Mouse (Mus musculus) heart, embryonic 11.5 days (tissue): Measurements from ENCODE around the gene Fubp3. TPM values are rescaled to one million over a fixed set of nuclear protein-coding genes. Genes with fewer than 3 reads are reported as not detected.

Experiments used
- ATAC-seq: fragments of 200-750 bp; cut with Nextera tagmentation; replicated peaks from 2 replicates; pipeline ENCODE4 v1.8.0; 2017; ENCODE audit warnings: moderate library complexity; ENCODE audit not compliant: insufficient number of reproducible peaks, low FRiP score, low TSS enrichment
- H3K27ac ChIP-seq: fragments of 300-500 bp; sonication (generic); 2 replicates; pipeline ENCODE4 v1.5.1; 2014; ENCODE audit warnings: mild to moderate bottlenecking, low read depth, low read length
- H3K27me3 ChIP-seq: fragments of 300-500 bp; sonication (generic); 2 replicates; pipeline ENCODE4 v1.6.1; 2014; ENCODE audit warnings: mild to moderate bottlenecking, low read length, mixed read lengths; ENCODE audit not compliant: control insufficient read depth, insufficient read depth
- H3K36me3 ChIP-seq: fragments of 300-500 bp; sonication (generic); 2 replicates; pipeline ENCODE4 v1.6.1; 2014; ENCODE audit warnings: mild to moderate bottlenecking, low read length, moderate library complexity, mixed read lengths; ENCODE audit not compliant: control insufficient read depth, insufficient read depth
- H3K4me1 ChIP-seq: fragments of 300-500 bp; sonication (generic); 2 replicates; pipeline ENCODE4 v1.6.1; 2014; ENCODE audit warnings: low read length; ENCODE audit not compliant: control insufficient read depth, insufficient read depth
- H3K4me2 ChIP-seq: fragments of 300-500 bp; sonication (generic); 2 replicates; pipeline ENCODE4 v1.6.1; 2014; ENCODE audit warnings: mild to moderate bottlenecking, moderate library complexity
- H3K4me3 ChIP-seq: fragments of 300-500 bp; sonication (generic); 2 replicates; pipeline ENCODE4 v1.5.1; 2014; ENCODE audit warnings: low read depth, low read length
- H3K9ac ChIP-seq: fragments of 300-500 bp; sonication (generic); 2 replicates; pipeline ENCODE4 v1.6.1; 2014; ENCODE audit warnings: mild to moderate bottlenecking, low read depth, low read length, moderate library complexity
- H3K9me3 ChIP-seq: fragments of 300-500 bp; sonication (generic); replicated peaks from 2 replicates; pipeline ENCODE4 v1.6.1; 2016; ENCODE audit warnings: low read length; ENCODE audit not compliant: control insufficient read depth
- WGBS: fragments of 180-500 bp; shearing (Covaris S2); extraction: QIAGEN DNeasy Blood & Tissue Kit; methylation state at CpG from one replicate; pipeline ENCODE4 v1.1.7; 2014; ENCODE audit not compliant: insufficient replicate concordance; 5-methylcytosine and 5-hydroxymethylcytosine counted together
- polyA plus RNA-seq: library from polyadenylated mRNA; unstranded; fragments of >200 nt; fragmentation: Nextera tagmentation; extraction: Ambion mirVana; gene quantifications from 2 replicates; pipeline ENCODE4 v1.2.1, GENCODE M21; 2014

Gene Fubp3
- polyA plus RNA-seq, 1 experiment from 2014 or later = 52.9 TPM

GRCm38 (mm10) chr2:31639901-31640608, 67.6 kb downstream of the Fubp3 start, which contains the start of gene Prdm12:
TSS of gene Prdm12 (plus strand) at chr2:31640037.
- H3K4me2 ChIP-seq = no peak within 1 kb of the TSS
- WGBS = 3% methylated on average over 41 of the region's 41 CpGs
- H3K9me3 ChIP-seq = no peaks in the 10 kb centered on the region
- H3K4me3 ChIP-seq = 0 out of 2 replicates have a peak within 1 kb of the TSS, but pooled peaks have one; percentile 14
- no peak within 1 kb of the TSS for H3K27ac ChIP-seq
- H3K4me1 ChIP-seq = peaks cover 15% of the 10 kb centered on the region; the same call in 1 of the 2 replicates
- H3K27me3 ChIP-seq = peaks cover 97% of the 10 kb centered on the region
- ATAC-seq = no peak
- no peak within 1 kb of the TSS for H3K9ac ChIP-seq
- H3K36me3 ChIP-seq = no peaks in the 10 kb centered on the region

GRCm38 (mm10) chr2:31640609-31641507, 68.4 kb downstream of the Fubp3 start:
- Histone ChIP-seq H3K9me3 (no peaks in the 10 kb centered on the region), H3K27me3 (peaks cover 93% of the 10 kb centered on the region), H3K4me2 (no peak overlapping the region), H3K9ac (no peak overlapping the region), H3K4me1 (peaks cover 10% of the 10 kb centered on the region; the same call in 1 of the 2 replicates), H3K4me3 (no peak overlapping the region), H3K27ac (no peak overlapping the region), H3K36me3 (no peaks in the 10 kb centered on the region)
- WGBS = under 1% methylated on average over 48 of the region's 48 CpGs
- no peak for ATAC-seq

- Histone ChIP-seq H3K9me3 (no peaks in the 10 kb centered on the region), H3K27ac (no peak overlapping the region), H3K36me3 (no peaks in the 10 kb centered on the region), H3K4me1 (peaks cover 7% of the 10 kb centered on the region; the same call in 1 of the 2 replicates), H3K9ac (no peak overlapping the region), H3K4me2 (no peak overlapping the region), H3K27me3 (peaks cover 93% of the 10 kb centered on the region), H3K4me3 (no peak overlapping the region)
- 2% methylated on average over 11 of the region's 11 CpGs for WGBS
- ATAC-seq = no peak
Measured at GRCm38 (mm10) chr2:31641508-31641830, 69.0 kb downstream of the Fubp3 start.

DNA sequence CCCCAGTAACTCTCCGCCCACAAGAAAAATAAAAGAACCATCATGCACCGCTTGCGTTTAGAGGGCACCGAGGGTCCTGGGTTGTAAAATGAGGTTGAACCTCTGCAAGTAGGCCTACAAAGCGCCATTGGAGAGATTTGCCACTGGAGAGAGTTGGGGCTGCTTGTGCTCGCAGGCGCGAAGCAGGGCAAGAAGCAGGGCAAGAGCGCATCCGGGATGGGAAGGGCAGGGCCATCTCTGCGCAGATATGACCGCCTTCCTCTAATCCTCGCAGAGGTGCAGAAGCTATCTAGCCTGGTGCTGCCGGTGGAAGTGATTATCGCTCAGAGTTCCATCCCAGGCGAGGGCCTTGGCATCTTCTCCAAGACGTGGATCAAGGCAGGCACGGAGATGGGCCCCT, 69.5 kb downstream of the Fubp3 start:
- Histone ChIP-seq H3K4me1 (peaks cover 2% of the 10 kb centered on the region; the same call in 1 of the 2 replicates), H3K36me3 (no peaks in the 10 kb centered on the region), H3K4me2 (no peak overlapping the region), H3K27ac (no peak overlapping the region), H3K27me3 (peaks cover 93% of the 10 kb centered on the region), H3K4me3 (no peak overlapping the region), H3K9me3 (no peaks in the 10 kb centered on the region), H3K9ac (no peak overlapping the region)
- WGBS = 5% methylated on average over 18 of the region's 18 CpGs
- ATAC-seq = no peak

- Histone ChIP-seq H3K36me3 (no peaks in the 10 kb centered on the region), H3K4me1 (peaks cover 9% of the 10 kb centered on the region), H3K4me2 (peak overlapping the region; percentile 98), H3K9ac (peak overlapping the region; percentile 34; the same call in 1 of the 2 replicates), H3K4me3 (peak overlapping the region; percentile 67), H3K9me3 (no peaks in the 10 kb centered on the region), H3K27ac (no peak overlapping the region), H3K27me3 (peaks cover 78% of the 10 kb centered on the region)
- WGBS = under 1% methylated on average over 76 of the region's 109 CpGs
- ATAC-seq = 0 out of 2 replicates have a peak, but pooled peaks have one; percentile 7
Measured at GRCm38 (mm10) chr2:31653971-31654853, 81.8 kb downstream of the Fubp3 start.

- no peak overlapping the region for H3K27ac ChIP-seq
- peak overlapping the region; percentile 98 for H3K4me2 ChIP-seq
- H3K9me3 ChIP-seq = no peaks in the 10 kb centered on the region
- peaks cover 72% of the 10 kb centered on the region for H3K27me3 ChIP-seq
- peak overlapping the region; percentile 67 for H3K4me3 ChIP-seq
- H3K36me3 ChIP-seq = no peaks in the 10 kb centered on the region
- WGBS = 4% methylated on average over 22 of the region's 22 CpGs
- peaks cover 9% of the 10 kb centered on the region for H3K4me1 ChIP-seq
- peak overlapping the region; percentile 34; the same call in 1 of the 2 replicates for H3K9ac ChIP-seq
- no peak for ATAC-seq
Measured at GRCm38 (mm10) chr2:31654854-31655559, 82.6 kb downstream of the Fubp3 start.

- Histone ChIP-seq H3K36me3 (no peaks in the 10 kb centered on the region), H3K4me1 (peaks cover 9% of the 10 kb centered on the region), H3K9me3 (no peaks in the 10 kb centered on the region), H3K27ac (no peak overlapping the region), H3K4me2 (no peak overlapping the region), H3K27me3 (peaks cover 60% of the 10 kb centered on the region), H3K9ac (no peak overlapping the region), H3K4me3 (no peak overlapping the region)
- 77% methylated on average over 7 of the region's 7 CpGs for WGBS
- ATAC-seq = no peak
Measured at GRCm38 (mm10) chr2:31656374-31656773, 83.9 kb downstream of the Fubp3 start.
